ENCODE assay signal across 18 mouse cellular contexts in the genomic region with DNA sequence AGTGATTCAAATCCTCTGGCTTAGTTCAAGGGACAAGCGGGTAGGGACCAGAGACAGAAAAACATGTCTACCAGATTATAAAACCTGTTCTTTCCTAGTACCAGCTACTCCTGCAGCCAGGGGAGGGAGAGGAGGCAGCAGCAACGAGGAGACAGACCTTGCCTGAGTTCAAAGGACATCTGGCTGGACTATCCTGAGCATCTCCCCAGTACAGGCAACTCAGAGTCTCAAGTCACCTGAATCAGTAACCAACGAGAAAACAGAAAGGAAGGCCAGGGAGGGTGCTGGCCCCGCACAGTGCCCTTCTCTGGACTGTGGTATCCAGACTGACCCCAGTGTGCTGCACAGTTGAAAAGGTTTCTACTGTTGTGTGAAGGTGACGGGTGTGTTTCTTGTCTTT. TPM values are rescaled to one million over a fixed set of nuclear protein-coding genes. Genes with fewer than 3 reads are reported as not detected.
"Had no signal": no experiment of that assay in that cellular context is flagged by ENCODE, and none has a peak within 500 bp of the region (broad histone marks: within the 10 kb centered on the region; RNA-seq: fewer than 3 reads in every experiment).

No protein-coding gene starts in this region.

- H3K4me3 ChIP-seq: midbrain, embryonic 10.5 days; midbrain, embryonic 12.5 days; myocyte; neural tube, embryonic 13.5 days; neural tube, embryonic 15.5 days had no signal

- H3K27me3 ChIP-seq: midbrain, embryonic 12.5 days; neural tube, embryonic 13.5 days; neural tube, embryonic 15.5 days had no signal

- H3K4me1 ChIP-seq: midbrain, embryonic 10.5 days; midbrain, embryonic 12.5 days; neural tube, embryonic 13.5 days; neural tube, embryonic 15.5 days had no signal

- H3K9ac ChIP-seq: lung, embryonic 14.5 days; midbrain, embryonic 12.5 days; neural tube, embryonic 13.5 days; neural tube, embryonic 15.5 days had no signal

- H3K9me3 ChIP-seq: midbrain, embryonic 10.5 days; midbrain, embryonic 12.5 days; neural tube, embryonic 13.5 days; neural tube, embryonic 15.5 days had no signal

- H3K4me2 ChIP-seq: lung, embryonic 14.5 days; midbrain, embryonic 12.5 days; neural tube, embryonic 13.5 days; neural tube, embryonic 15.5 days had no signal

- H3K27ac ChIP-seq: midbrain, embryonic 10.5 days; midbrain, embryonic 12.5 days; neural tube, embryonic 13.5 days; neural tube, embryonic 15.5 days had no signal

- DNase-seq: lung, embryonic 14.5 days; lung, postnatal 10 days; lung, postnatal 4 days; midbrain, embryonic 14.5 days; retina, postnatal 1 day; right cerebral cortex, adult 18-20 months; right cerebral cortex, postnatal 25 days; right cerebral cortex, postnatal 4 days; spleen, adult 18-20 months; thymus, adult 18-20 months; thymus, postnatal 14 days; thymus, postnatal 36 days had no signal

- ATAC-seq: midbrain, embryonic 16.5 days had no signal

RNA-seq across cellular contexts. Expression of a gene that starts 5.9 kb away (rescaled TPM):
- polyA plus RNA-seq: midbrain, embryonic 14.5 days; midbrain, embryonic 16.5 days; neural tube, embryonic 13.5 days had no signal

RNA-seq across cellular contexts. Expression of a gene that starts 15.5 kb away (rescaled TPM):
- polyA plus RNA-seq: midbrain, embryonic 12.5 days had no signal
